Mouse (Mus musculus) cortical plate, adult 2 months (tissue): ENCODE results near the gene Arhgef25. TPM values are rescaled to one million over a fixed set of nuclear protein-coding genes. Genes with fewer than 3 reads are reported as not detected.
A peak's percentile ranks its signal among the peaks of the same experiment; 100 is the strongest.

Experiments
- H3K27ac ChIP-seq: fragments of 200-500 bp; 2 replicates; pipeline ENCODE4 v1.5.1; 2012; ENCODE audit warnings: low read length, control low read depth, inconsistent platforms; ENCODE audit not compliant: insufficient read depth
- H3K4me1 ChIP-seq: fragments of 200-500 bp; 2 replicates; pipeline ENCODE4 v1.6.1; 2011; ENCODE audit warnings: low read length; ENCODE audit not compliant: control insufficient read depth, insufficient read depth
- H3K4me3 ChIP-seq: fragments of 200-500 bp; 2 replicates; pipeline ENCODE4 v1.5.1; 2011; ENCODE audit warnings: mild to moderate bottlenecking, low read length, control low read depth; ENCODE audit not compliant: insufficient read depth
- CTCF ChIP-seq: fragments of 200-500 bp; IDR thresholded peaks from 2 replicates; pipeline ENCODE4 v1.5.1; 2011; ENCODE audit warnings: mild to moderate bottlenecking, control low read depth, low read length; ENCODE audit not compliant: insufficient read depth; ENCODE audit errors: extremely low read depth
- POLR2A ChIP-seq: fragments of 200-500 bp; IDR thresholded peaks from 2 replicates; pipeline ENCODE4 v1.6.1; 2011; ENCODE audit warnings: mild to moderate bottlenecking, low read length, control low read depth; ENCODE audit not compliant: insufficient read depth; ENCODE audit errors: extremely low read depth
- polyA plus RNA-seq: library from polyadenylated mRNA; depleted of rRNA; stranded (reverse); fragments of >200 nt; gene quantifications from 2 replicates; pipeline ENCODE4 v1.2.3, GENCODE M21; 2012

Arhgef25 gene
- polyA plus RNA-seq, 1 experiment = 225 TPM

- Histone ChIP-seq H3K27ac (no peak overlapping the region), H3K4me3 (no peak overlapping the region), H3K4me1 (peaks cover 8% of the 10 kb centered on the region; the same call in 1 of the 2 replicates)
- TF ChIP-seq POLR2A (no peak), CTCF (no peak)
Observed at GRCm38 (mm10) chr10:127180695-127181047, 9.2 kb downstream of the Arhgef25 start.

GRCm38 (mm10) chr10:127179871-127180694, 9.8 kb downstream of the Arhgef25 start, which contains the start of gene Slc26a10:
Gene Slc26a10 (minus strand): TSS chr10:127180645.
- TF ChIP-seq CTCF (no peak), POLR2A (no peak)
- H3K27ac ChIP-seq = peak within 1 kb of the TSS; percentile 54; the same call in 1 of the 2 replicates
- H3K4me3 ChIP-seq = no peak within 1 kb of the TSS
- H3K4me1 ChIP-seq = peaks cover 8% of the 10 kb centered on the region; the same call in 1 of the 2 replicates

- Histone ChIP-seq H3K4me3 (peak overlapping the region; percentile 22), H3K4me1 (peaks cover 8% of the 10 kb centered on the region; the same call in 1 of the 2 replicates), H3K27ac (no peak overlapping the region)
- no peak for TF ChIP-seq CTCF
- TF ChIP-seq POLR2A = no peak
Observed at GRCm38 (mm10) chr10:127178286-127179027, 11.4 kb downstream of the Arhgef25 start.

- H3K4me3 ChIP-seq = peak overlapping the region; percentile 22
- TF ChIP-seq POLR2A = no peak
- peak; percentile 76 for TF ChIP-seq CTCF
- no peak overlapping the region for H3K27ac ChIP-seq
- peaks cover 8% of the 10 kb centered on the region; the same call in 1 of the 2 replicates for H3K4me1 ChIP-seq
Observed at GRCm38 (mm10) chr10:127177719-127178118, 12.2 kb downstream of the Arhgef25 start.

GRCm38 (mm10) chr10:127177235-127177634, 12.6 kb downstream of the Arhgef25 start:
- Histone ChIP-seq H3K4me3 (no peak overlapping the region), H3K27ac (no peak overlapping the region), H3K4me1 (peaks cover 8% of the 10 kb centered on the region; the same call in 1 of the 2 replicates)
- TF ChIP-seq POLR2A (no peak), CTCF (no peak)

DNA sequence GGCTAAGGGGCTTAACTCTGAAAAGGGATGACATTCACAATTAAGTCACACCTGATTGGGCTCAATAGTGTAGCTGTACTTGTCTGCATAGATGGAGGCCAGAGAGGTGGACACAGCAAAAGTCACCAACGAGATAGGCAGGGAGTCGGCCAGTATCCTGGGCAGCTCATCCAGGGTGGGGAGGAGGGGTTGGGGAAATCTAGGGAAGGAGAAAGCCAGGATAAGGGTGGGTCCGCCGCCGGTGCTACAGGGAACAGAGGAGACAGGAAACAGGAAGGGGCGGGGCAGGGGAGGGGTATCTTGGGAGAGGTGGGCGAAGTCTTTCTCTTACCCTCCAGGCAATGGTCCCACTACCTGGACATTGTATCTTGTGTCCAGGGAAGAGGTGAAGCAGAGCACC, 13.1 kb downstream of the Arhgef25 start:
- H3K4me1 ChIP-seq = peaks cover 8% of the 10 kb centered on the region; the same call in 1 of the 2 replicates
- no peak overlapping the region for H3K27ac ChIP-seq
- no peak overlapping the region for H3K4me3 ChIP-seq
- TF ChIP-seq POLR2A (no peak), CTCF (no peak)

DNA sequence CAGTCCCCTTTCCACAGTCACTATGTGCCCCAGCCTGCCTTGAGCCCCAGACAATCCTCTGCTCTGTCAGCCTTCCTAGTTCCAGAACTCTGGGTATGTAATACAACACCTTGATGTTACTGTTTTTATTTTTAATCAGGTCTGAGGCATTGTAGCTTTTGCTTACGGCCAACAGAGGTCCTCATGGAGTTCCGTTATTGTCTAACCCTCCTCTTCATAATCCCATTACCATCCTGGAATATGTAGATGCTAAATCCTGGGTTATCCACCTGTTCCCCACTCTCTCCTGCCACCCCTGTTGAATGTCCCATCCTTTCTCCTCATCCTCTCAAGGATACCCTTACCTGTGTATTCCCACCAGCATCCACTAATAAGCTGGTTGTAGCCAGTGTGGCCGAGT, 13.7 kb downstream of the Arhgef25 start:
- Histone ChIP-seq H3K4me3 (no peak overlapping the region), H3K27ac (no peak overlapping the region), H3K4me1 (peaks cover 8% of the 10 kb centered on the region; the same call in 1 of the 2 replicates)
- TF ChIP-seq POLR2A (no peak), CTCF (no peak)

DNA sequence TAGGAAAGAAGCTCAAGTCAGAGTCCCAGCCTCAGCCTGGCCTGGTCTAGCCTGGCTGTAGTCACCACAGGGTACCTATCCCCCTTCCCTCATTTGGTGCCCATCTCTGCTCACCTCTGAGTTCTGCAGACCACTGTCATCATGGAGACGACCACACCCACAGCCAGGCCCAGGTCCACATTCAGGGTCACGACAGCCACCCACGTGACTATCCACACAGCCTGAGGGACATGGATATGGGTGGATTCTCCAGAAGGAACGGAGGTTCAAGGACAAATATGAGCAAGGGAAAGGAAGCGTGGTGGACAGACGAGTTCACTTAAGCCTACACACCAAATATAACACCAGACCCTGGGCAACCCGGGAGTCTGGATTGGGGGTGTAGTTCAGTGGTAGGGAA, 15.7 kb downstream of the Arhgef25 start:
- Histone ChIP-seq H3K4me1 (peaks cover 4% of the 10 kb centered on the region; the same call in 1 of the 2 replicates), H3K4me3 (no peak overlapping the region), H3K27ac (no peak overlapping the region)
- no peak for TF ChIP-seq POLR2A
- TF ChIP-seq CTCF = no peak

DNA sequence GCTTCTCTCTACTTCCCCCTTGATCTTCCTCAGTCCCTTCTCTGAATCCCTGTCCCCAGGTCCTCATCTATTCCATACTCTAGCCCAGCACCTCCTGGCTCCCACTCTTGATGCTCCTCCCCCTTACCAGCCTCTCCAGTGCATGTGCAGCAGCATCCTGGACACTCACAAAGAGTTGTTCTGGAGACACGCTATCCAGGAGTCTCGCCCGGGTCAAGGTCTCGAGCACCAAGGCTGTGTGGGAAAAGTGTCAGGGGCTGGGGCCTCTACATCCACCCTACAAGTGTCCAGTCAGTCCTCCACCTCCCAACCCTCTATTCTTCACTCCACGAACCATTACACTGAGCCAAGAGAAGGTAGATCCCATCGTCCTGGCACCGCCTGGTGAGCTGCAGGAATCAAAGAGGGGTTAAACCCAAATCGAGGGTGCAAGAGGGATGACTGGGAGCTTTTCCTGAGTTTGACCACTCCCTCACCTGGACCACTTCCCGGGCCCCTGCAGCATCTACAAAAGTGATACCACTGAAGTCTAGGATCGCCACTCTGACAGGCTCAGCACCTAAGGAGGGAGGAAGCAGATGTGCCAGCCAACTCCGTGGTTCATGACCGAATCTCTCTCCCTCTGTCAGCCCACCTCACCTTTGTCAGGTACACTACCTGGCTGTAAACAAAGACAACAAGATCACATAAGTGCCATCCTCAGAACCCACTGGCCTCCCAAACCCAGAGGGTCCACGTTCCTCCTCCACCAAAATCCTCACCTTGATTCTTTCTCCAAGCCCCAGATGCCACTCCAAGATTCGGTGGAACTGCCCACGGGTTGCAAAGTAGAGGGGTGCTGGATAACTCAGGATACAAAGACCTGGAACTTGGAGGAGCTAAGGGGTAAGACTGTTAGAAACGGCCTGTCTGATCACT, 16.5 kb downstream of the Arhgef25 start:
- H3K27ac ChIP-seq = no peak overlapping the region
- no peak overlapping the region for H3K4me3 ChIP-seq
- H3K4me1 ChIP-seq = no peaks in the 10 kb centered on the region
- TF ChIP-seq CTCF (no peak), POLR2A (no peak)
